Mouse (Mus musculus) liver, embryonic 13.5 days (tissue): ENCODE measurements at regions not wholly inside any gene's neighbourhood (a gene's known extent, or its start where the extent isn't known, plus 50 kb on each side); places are given as distances from the start of the nearest gene placed in this dataset.

Experiments used
- ATAC-seq: fragments of 200-750 bp; cut with Nextera tagmentation; 2 replicates; pipeline ENCODE4 v1.8.0; 2017; ENCODE audit warnings: low read depth, mild to moderate bottlenecking, moderate number of reproducible peaks, moderate library complexity
- DNase-seq: peaks from one replicate; pipeline ENCODE4 v3.0.0; 2022
- H3K27ac ChIP-seq: fragments of 300-500 bp; sonication (generic); 2 replicates; pipeline ENCODE4 v1.5.1; 2015; ENCODE audit warnings: moderate library complexity, mild to moderate bottlenecking, inconsistent platforms
- H3K27me3 ChIP-seq: fragments of 300-500 bp; sonication (generic); 2 replicates; pipeline ENCODE4 v1.6.1; 2015; ENCODE audit warnings: mild to moderate bottlenecking, inconsistent platforms
- H3K36me3 ChIP-seq: fragments of 300-500 bp; sonication (generic); 2 replicates; pipeline ENCODE4 v1.6.1; 2015; ENCODE audit warnings: mild to moderate bottlenecking, inconsistent platforms
- H3K4me1 ChIP-seq: fragments of 300-500 bp; sonication (generic); replicated peaks from 2 replicates; pipeline ENCODE4 v1.6.1; 2015; ENCODE audit warnings: inconsistent platforms
- H3K4me2 ChIP-seq: fragments of 300-500 bp; sonication (generic); 2 replicates; pipeline ENCODE4 v1.6.1; 2015; ENCODE audit warnings: inconsistent platforms, mild to moderate bottlenecking, moderate library complexity
- H3K4me3 ChIP-seq: fragments of 300-500 bp; sonication (generic); replicated peaks from 2 replicates; pipeline ENCODE4 v1.5.1; 2015; ENCODE audit warnings: mild to moderate bottlenecking, inconsistent platforms
- H3K9ac ChIP-seq: fragments of 300-500 bp; sonication (generic); 2 replicates; pipeline ENCODE4 v1.6.1; 2015; ENCODE audit warnings: mild to moderate bottlenecking, inconsistent platforms
- H3K9me3 ChIP-seq: fragments of 300-500 bp; sonication (generic); replicated peaks from 2 replicates; pipeline ENCODE4 v1.6.1; 2016; ENCODE audit warnings: inconsistent platforms
- WGBS: fragments of 180-500 bp; shearing (Covaris S2); methylation state at CpG from one replicate; pipeline ENCODE4 v1.1.7; 2015; ENCODE audit not compliant: insufficient replicate concordance; 5-methylcytosine and 5-hydroxymethylcytosine counted together

DNA sequence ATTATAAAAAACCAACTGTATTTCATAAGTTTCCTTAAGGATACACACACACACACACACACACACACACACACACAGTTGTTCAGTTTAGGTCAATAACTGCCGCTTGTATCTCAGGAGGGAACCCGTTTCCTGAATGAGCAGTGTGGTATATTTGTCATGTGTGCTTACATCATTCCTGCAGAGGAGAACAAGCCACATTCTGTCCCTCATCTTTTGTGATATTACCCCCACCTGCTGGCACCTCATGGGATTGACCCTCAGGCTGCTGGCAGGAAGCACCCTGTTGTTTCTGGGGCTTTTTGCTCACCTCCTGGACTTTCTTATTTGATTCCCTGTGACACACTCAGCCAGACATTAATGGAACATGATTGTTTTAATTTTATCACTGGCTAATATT lies 66.4 kb upstream of the Htr1a start:
- peak; percentile 73 for ATAC-seq
- 0% methylated on average over 2 of the region's 2 CpGs for WGBS
- no peak overlapping the region for H3K4me3 ChIP-seq

DNA sequence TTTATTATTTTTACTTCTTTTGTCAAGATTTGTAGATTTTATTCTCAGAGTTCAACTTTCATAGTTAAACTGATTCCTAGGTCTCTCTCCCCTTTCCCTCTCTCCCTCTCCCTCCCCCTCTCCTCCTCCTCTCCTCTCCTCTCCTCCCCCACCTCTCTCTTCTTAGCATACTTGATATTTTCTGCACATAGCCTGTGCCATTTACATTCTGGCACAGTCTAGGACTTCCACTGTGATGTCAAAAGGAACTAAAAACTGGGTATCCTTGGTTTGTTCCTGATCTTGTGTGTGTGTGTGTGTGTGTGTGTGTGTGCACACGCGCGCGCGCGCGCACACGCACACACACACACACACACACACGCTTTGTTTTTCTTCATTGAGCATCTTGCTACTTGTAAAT lies 64.9 kb upstream of the Htr1a start:
- no peak overlapping the region for H3K4me3 ChIP-seq
- no peaks in the 10 kb centered on the region for H3K4me1 ChIP-seq
- no peaks in the 10 kb centered on the region for H3K27me3 ChIP-seq
- 78% methylated on average over 9 of the region's 9 CpGs for WGBS
- no peak for DNase-seq
- no peak overlapping the region for H3K9ac ChIP-seq
- no peak overlapping the region for H3K27ac ChIP-seq
- ATAC-seq: no peak
- H3K4me2 ChIP-seq: no peak overlapping the region
- H3K36me3 ChIP-seq: no peaks in the 10 kb centered on the region
- H3K9me3 ChIP-seq: no peaks in the 10 kb centered on the region

More for the DNA sequence above, 66.4 kb upstream of the Htr1a start:
- Histone ChIP-seq H3K9ac (no peak overlapping the region), H3K27me3 (no peaks in the 10 kb centered on the region), H3K4me1 (no peaks in the 10 kb centered on the region), H3K4me2 (no peak overlapping the region), H3K9me3 (no peaks in the 10 kb centered on the region), H3K36me3 (no peaks in the 10 kb centered on the region), H3K27ac (no peak overlapping the region)
- DNase-seq: peak; percentile 40

DNA sequence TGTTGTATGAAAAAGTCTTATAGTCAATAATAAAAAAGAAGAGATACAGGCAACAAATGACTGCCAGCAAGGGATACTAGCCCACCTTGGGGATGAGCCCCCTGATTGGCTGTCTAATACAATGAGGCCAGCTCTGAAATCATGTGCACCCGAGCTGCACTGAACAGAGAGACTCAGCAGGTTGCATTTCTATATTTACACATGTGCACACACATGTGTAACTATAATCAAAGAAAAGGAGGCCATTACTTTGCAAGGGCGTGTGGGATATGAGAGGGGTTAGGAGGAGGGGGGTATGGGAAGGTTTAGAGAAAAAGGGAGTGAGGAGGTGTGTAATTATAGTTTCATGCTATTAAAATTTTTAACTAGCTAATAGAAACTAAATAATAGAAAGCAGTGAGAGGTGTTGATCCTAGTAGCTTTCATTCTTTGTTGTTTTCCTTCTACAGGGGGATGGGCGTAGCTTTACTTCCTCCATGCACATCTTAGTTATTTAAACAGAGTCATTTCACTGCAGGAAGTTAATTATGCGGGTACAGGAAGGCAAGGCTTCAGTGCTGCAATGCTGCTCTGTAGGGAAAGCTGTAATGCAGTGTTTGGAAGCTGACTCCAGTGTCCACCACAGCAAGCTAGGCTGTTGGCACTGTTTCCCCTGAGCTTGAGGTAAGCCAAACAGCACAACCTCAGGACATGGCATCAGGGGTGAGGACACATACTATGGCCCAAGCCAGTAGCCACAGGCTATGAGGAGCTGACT lies 56.2 kb upstream of the Htr1a start:
- Histone ChIP-seq H3K4me3 (no peak overlapping the region), H3K4me2 (no peak overlapping the region), H3K9ac (no peak overlapping the region), H3K27ac (no peak overlapping the region), H3K4me1 (no peaks in the 10 kb centered on the region), H3K9me3 (no peaks in the 10 kb centered on the region), H3K27me3 (no peaks in the 10 kb centered on the region), H3K36me3 (no peaks in the 10 kb centered on the region)
- ATAC-seq (no peak), DNase-seq (no peak)
- 48% methylated on average over 4 of the region's 4 CpGs for WGBS
